Mouse (Mus musculus) stomach, embryonic 16.5 days (tissue): ENCODE measurements around the gene Pus10. TPM values are rescaled to one million over a fixed set of nuclear protein-coding genes. Genes with fewer than 3 reads are reported as not detected.

Experiments
- ATAC-seq: fragments of 200-750 bp; cut with Nextera tagmentation; 2 replicates; pipeline ENCODE4 v1.8.0; 2017; ENCODE audit warnings: moderate number of reproducible peaks, moderate TSS enrichment; ENCODE audit not compliant: insufficient read depth, low FRiP score
- H3K27ac ChIP-seq: fragments of 300-500 bp; sonication (generic); 2 replicates; pipeline ENCODE4 v1.5.1; 2014; ENCODE audit warnings: low read length
- H3K27me3 ChIP-seq: fragments of 300-500 bp; sonication (generic); 2 replicates; pipeline ENCODE4 v1.6.1; 2014; ENCODE audit warnings: low read length, control low read depth, mixed read lengths; ENCODE audit not compliant: control insufficient read depth, insufficient read depth
- H3K36me3 ChIP-seq: fragments of 300-500 bp; sonication (generic); 2 replicates; pipeline ENCODE4 v1.6.1; 2014; ENCODE audit warnings: low read length; ENCODE audit not compliant: control insufficient read depth, insufficient read depth
- H3K4me1 ChIP-seq: fragments of 300-500 bp; sonication (generic); 2 replicates; pipeline ENCODE4 v1.6.1; 2014; ENCODE audit warnings: low read length, control low read depth, mixed read lengths; ENCODE audit not compliant: control insufficient read depth, insufficient read depth
- H3K4me2 ChIP-seq: fragments of 300-500 bp; sonication (generic); 2 replicates; pipeline ENCODE4 v1.6.1; 2014; ENCODE audit warnings: low read depth, low read length, mixed read lengths
- H3K4me3 ChIP-seq: fragments of 300-500 bp; sonication (generic); replicated peaks from 2 replicates; pipeline ENCODE4 v1.5.1; 2014; ENCODE audit warnings: mild to moderate bottlenecking, low read length
- H3K9ac ChIP-seq: fragments of 300-500 bp; sonication (generic); 2 replicates; pipeline ENCODE4 v1.6.1; 2014; ENCODE audit warnings: low read length
- H3K9me3 ChIP-seq: fragments of 300-500 bp; sonication (generic); replicated peaks from 2 replicates; pipeline ENCODE4 v1.6.1; 2016; ENCODE audit warnings: low read length, control low read depth; ENCODE audit not compliant: control insufficient read depth
- WGBS: fragments of 180-500 bp; shearing (Covaris S2); extraction: QIAGEN DNeasy Blood & Tissue Kit; methylation state at CpG from one replicate; pipeline ENCODE4 v1.1.7; 2014; 5-methylcytosine and 5-hydroxymethylcytosine counted together
- polyA plus RNA-seq: library from polyadenylated mRNA; unstranded; fragments of >200 nt; fragmentation: Nextera tagmentation; extraction: Ambion mirVana; gene quantifications from 2 replicates; pipeline ENCODE4 v1.2.1, GENCODE M21; 2015

Gene Pus10
- polyA plus RNA-seq, 1 experiment from 2014 or later, result 24.4 TPM

DNA sequence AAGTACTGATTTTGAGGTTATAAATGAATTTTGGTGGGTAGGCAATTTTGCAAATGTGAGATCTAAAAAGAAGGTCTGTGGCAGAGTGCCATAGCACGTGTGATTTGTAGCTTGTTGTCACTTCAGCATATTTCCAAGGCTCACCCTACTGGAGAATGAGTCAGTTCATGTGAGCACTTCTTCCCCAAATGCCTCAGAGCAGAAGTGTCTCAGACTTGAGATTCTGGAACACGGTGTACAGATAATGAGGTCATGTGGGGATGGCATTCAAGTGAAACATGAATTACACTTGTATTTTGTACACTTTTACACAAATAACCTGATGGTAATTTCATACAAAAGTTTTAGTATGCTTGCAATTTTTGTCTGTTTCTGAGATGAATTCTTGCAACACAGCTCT is 7.7 kb upstream of the Pus10 start:
- no peak overlapping the region for H3K4me3 ChIP-seq
- WGBS, result 70% methylated on average over 2 of the region's 2 CpGs
- no peaks in the 10 kb centered on the region for H3K27me3 ChIP-seq
- no peak overlapping the region for H3K9ac ChIP-seq
- no peak overlapping the region for H3K4me2 ChIP-seq
- H3K36me3 ChIP-seq, result no peaks in the 10 kb centered on the region
- H3K4me1 ChIP-seq, result no peaks in the 10 kb centered on the region
- no peak for ATAC-seq
- no peaks in the 10 kb centered on the region for H3K9me3 ChIP-seq
- H3K27ac ChIP-seq, result no peak overlapping the region

DNA sequence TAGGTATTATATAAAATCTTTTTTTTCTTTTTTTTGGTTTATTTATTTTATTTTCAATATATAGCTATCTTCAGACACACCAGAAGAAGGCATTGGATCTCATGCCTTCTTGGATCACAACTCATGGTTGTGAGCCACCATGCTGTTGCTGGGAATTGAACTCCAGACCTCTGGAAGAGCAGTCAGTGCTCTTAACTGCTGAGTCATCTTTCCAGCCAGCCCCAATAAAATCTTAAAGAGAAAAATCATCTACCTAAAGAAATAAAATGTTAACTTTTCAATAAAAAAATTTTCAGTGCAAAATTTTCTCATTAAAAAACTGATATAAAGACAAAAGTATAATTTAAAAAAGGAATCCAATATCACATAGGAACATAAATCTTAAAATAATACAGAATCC is 1.2 kb upstream of the Pus10 start:
- no peak overlapping the region for H3K4me3 ChIP-seq
- H3K27me3 ChIP-seq, result no peaks in the 10 kb centered on the region
- no peaks in the 10 kb centered on the region for H3K4me1 ChIP-seq
- no peak for ATAC-seq
- no peak overlapping the region for H3K4me2 ChIP-seq
- H3K9ac ChIP-seq, result no peak overlapping the region
- H3K36me3 ChIP-seq, result no peaks in the 10 kb centered on the region
- H3K9me3 ChIP-seq, result no peaks in the 10 kb centered on the region
- H3K27ac ChIP-seq, result no peak overlapping the region

DNA sequence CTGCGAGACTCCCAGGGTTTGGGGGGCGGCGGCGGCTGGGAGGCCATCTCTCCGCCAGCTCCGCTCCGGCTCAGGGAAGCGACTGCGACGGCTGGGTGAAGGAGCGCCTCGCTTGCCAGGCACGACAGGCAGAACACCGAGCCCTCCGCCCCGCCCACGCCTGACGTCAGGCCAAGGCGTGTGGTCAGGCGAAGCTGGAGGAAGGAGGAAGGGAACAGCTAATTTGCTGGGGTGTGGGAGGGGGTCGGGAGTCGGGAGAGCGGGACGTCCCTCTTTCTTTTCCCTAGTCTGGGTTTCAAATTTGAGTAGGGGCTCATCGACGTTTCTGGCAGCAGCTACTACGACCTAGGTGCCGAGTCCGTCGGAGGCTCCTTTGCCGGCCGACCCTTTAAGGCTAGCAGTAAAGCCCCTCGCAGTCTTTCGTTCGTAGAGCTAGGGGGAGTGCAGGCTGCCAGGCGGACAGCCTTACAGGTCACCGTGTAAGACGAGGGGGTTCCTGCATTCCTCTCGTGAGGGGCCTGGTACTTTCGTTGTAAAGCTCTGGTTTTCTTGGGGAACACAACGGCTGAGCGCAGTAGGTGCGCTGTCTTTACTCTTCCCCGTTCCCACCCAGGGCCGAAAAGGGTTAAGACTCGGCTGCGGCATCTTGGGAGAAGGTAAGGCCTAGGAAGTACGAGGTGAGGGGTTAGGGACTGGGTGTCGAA is 476 bp downstream of the Pus10 start, which contains the start of gene Pex13:
TSS of gene Pex13 (minus strand) at position 162 of the 704 bp plus-strand sequence.
- H3K9me3 ChIP-seq, result no peaks in the 10 kb centered on the region
- under 1% methylated on average over 49 of the region's 49 CpGs for whole genome bisulfite sequencing
- no peaks in the 10 kb centered on the region for H3K36me3 ChIP-seq
- peak; percentile 98 for ATAC-seq
- peak within 1 kb of the TSS; percentile 98 for H3K27ac ChIP-seq
- H3K4me2 ChIP-seq, result peak within 1 kb of the TSS; percentile 66
- no peaks in the 10 kb centered on the region for H3K27me3 ChIP-seq
- no peaks in the 10 kb centered on the region for H3K4me1 ChIP-seq
- peak within 1 kb of the TSS; percentile 84 for H3K4me3 ChIP-seq
- peak within 1 kb of the TSS; percentile 91 for H3K9ac ChIP-seq

DNA sequence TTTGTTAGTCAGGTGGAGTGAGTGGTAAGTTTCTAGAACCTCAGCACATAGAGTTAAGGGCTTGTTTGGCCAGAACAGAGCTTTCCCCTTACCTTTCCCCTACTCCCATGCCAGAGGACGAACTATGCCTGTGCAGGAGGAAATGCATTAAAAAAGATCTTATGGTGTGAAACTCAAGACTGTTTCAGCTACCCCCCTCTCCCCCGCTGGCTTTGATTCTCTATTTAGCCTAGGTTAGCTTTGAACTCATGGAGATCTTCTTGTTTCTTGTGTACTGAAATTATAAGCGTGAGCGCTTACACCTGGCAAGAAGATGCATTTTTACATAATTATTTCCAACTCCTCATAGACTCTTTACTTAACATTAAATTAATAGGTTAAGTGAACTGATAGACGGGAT is 1.1 kb downstream of the Pus10 start:
- no peak for ATAC-seq
- H3K4me3 ChIP-seq, result peak overlapping the region; percentile 84
- no peaks in the 10 kb centered on the region for H3K36me3 ChIP-seq
- H3K9me3 ChIP-seq, result no peaks in the 10 kb centered on the region
- H3K4me2 ChIP-seq, result peak overlapping the region; percentile 62
- peak overlapping the region; percentile 98 for H3K27ac ChIP-seq
- no peaks in the 10 kb centered on the region for H3K27me3 ChIP-seq
- peak overlapping the region; percentile 91 for H3K9ac ChIP-seq
- no peaks in the 10 kb centered on the region for H3K4me1 ChIP-seq
- WGBS, result 5% methylated on average over 5 of the region's 5 CpGs

DNA sequence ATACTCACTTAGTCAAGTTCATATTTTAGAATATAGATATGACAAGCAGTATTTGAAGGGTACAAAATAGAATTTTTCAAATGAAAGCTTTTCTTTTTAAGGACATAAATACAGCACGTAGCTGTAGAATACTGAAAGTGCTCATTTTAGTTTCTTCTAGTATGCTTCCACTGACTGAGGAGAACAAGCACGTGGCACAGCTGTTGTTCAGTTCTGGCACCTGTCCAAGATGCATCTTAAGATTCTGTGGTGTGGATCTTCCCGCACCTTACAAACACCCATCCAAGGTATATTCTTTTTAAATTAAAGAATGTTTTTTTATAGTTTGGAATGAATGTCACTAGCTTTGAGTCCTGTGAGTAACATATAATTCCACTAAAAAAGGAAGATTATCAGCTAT is 1.7 kb downstream of the Pus10 start:
- Histone ChIP-seq H3K4me1 (no peaks in the 10 kb centered on the region), H3K9ac (no peak overlapping the region), H3K36me3 (no peaks in the 10 kb centered on the region), H3K27ac (no peak overlapping the region), H3K27me3 (no peaks in the 10 kb centered on the region), H3K9me3 (no peaks in the 10 kb centered on the region), H3K4me2 (peak overlapping the region; percentile 62), H3K4me3 (peak overlapping the region; percentile 84)
- WGBS, result 22% methylated on average over 3 of the region's 3 CpGs
- no peak for ATAC-seq

DNA sequence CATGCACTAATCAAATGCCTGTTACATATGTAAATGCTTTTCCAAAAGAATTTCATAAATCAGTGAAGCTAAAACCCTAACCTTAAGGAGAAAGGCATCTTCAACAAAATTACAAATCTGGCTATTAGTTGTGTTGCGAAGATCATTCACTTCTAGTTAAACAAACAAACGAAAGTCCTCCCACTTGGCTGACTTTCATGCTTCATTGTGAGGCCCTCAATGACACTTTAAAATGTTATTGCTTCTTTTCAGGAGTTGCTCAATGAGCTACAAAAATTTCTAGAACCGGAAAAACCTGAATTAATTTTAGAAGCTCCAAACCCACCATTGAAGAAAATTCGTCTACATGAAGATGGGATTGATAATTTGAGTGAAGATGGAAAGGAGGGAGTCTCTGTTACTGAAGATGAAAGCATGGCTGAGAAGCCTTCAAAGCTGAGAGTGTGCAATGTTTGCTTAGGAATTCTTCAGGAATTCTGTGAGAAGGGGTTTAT is 6.8 kb downstream of the Pus10 start:
- H3K4me2 ChIP-seq, result no peak overlapping the region
- peaks cover 3% of the 10 kb centered on the region; the same call in 1 of the 2 replicates for H3K36me3 ChIP-seq
- no peak overlapping the region for H3K27ac ChIP-seq
- no peaks in the 10 kb centered on the region for H3K27me3 ChIP-seq
- no peak overlapping the region for H3K9ac ChIP-seq
- H3K4me1 ChIP-seq, result no peaks in the 10 kb centered on the region
- H3K9me3 ChIP-seq, result no peaks in the 10 kb centered on the region
- 72% methylated on average over 4 of the region's 4 CpGs for WGBS
- H3K4me3 ChIP-seq, result no peak overlapping the region
- ATAC-seq, result no peak

DNA sequence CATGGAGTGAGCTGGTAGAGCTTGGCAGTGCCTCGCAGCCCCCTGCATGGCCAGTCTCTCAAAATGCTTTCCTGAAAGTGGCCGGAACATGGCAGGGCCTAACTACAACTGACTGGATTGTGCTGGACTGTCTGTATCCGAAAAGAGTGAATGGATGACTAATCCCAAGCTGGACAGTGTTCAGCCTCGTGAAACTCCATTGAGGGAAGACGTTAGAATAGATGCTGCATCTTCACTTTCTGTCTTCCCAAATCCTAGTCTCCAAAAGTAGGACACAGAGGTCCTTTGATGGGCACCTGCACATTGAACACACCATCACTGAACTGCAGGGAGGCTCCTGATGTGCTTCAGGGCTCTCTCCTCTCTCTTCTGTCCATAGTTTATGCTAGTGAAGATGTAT is 10.6 kb downstream of the Pus10 start:
- peaks cover 5% of the 10 kb centered on the region; the same call in 1 of the 2 replicates for H3K36me3 ChIP-seq
- H3K27ac ChIP-seq, result no peak overlapping the region
- ATAC-seq, result no peak
- H3K4me2 ChIP-seq, result no peak overlapping the region
- H3K4me3 ChIP-seq, result no peak overlapping the region
- H3K9me3 ChIP-seq, result no peaks in the 10 kb centered on the region
- H3K9ac ChIP-seq, result no peak overlapping the region
- H3K27me3 ChIP-seq, result no peaks in the 10 kb centered on the region
- H3K4me1 ChIP-seq, result no peaks in the 10 kb centered on the region
- 90% methylated on average over 5 of the region's 5 CpGs for WGBS

DNA sequence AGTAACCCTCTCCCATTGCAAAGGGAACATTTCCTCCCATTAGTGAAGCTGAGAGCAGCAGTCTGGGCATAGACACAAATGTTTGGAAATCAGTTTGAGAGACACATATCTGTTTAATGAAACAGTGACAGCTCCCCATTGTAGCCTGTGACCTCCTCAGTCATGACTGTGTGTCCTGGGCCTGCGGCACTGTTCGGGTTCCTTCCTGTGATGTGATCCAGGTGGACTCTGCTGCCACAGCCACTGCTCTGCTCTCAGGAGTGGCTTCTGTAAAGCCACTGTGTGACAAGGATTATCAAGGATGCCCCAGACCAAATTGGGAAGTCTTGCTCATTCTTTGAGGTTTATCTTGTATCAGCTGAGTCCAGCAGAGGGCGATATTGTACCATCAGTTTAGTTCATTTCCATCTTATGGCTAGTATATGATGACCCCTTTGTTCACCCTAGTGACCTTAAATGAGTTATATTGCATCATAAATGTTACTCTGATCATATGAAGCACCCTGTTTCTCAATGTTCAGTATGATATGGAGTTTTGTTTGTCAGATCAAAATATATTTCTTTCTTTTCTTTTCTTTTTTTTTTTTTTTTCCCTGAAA is 13.7 kb downstream of the Pus10 start:
- H3K9me3 ChIP-seq, result no peaks in the 10 kb centered on the region
- H3K9ac ChIP-seq, result no peak overlapping the region
- H3K27ac ChIP-seq, result no peak overlapping the region
- 37% methylated on average over 3 of the region's 3 CpGs for WGBS
- no peaks in the 10 kb centered on the region for H3K4me1 ChIP-seq
- H3K36me3 ChIP-seq, result peaks cover 16% of the 10 kb centered on the region; the same call in 1 of the 2 replicates
- no peak for ATAC-seq
- H3K27me3 ChIP-seq, result no peaks in the 10 kb centered on the region
- H3K4me2 ChIP-seq, result no peak overlapping the region
- H3K4me3 ChIP-seq, result no peak overlapping the region

DNA sequence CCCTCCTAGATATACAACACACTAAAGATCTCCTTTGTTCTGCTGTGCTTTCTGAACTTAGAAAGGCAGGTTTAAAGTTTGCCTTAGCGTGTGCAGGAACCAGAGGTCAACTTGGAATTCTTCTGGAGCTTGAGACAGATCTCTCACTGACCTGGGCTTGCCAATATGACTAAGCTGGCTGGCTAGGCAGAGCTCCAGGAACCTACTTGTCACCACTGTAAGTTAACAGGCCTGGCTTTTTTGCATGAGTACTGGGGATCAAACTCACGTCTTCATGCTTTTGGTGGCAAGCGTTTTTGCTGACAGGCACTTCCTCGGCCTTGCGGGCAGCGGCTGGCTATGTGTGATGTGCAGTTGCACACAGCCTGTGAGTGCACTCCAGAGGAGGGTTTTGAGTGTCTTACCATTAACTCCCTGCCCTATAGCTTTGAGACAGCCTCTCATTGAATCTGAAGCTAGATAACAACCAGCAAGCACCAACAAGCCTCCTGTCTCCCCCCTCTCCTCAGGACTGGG is 15.0 kb downstream of the Pus10 start:
- H3K4me1 ChIP-seq, result no peaks in the 10 kb centered on the region
- H3K4me3 ChIP-seq, result no peak overlapping the region
- no peak overlapping the region for H3K27ac ChIP-seq
- H3K27me3 ChIP-seq, result no peaks in the 10 kb centered on the region
- no peak overlapping the region for H3K4me2 ChIP-seq
- no peak overlapping the region for H3K9ac ChIP-seq
- WGBS, result 93% methylated on average over 6 of the region's 6 CpGs
- H3K36me3 ChIP-seq, result peaks cover 16% of the 10 kb centered on the region; the same call in 1 of the 2 replicates
- no peaks in the 10 kb centered on the region for H3K9me3 ChIP-seq
- no peak for ATAC-seq
